Mouse (Mus musculus) midbrain, embryonic 11.5 days (tissue): ENCODE data around the gene Dclre1c. TPM values are rescaled to one million over a fixed set of nuclear protein-coding genes. Genes with fewer than 3 reads are reported as not detected.
A peak's percentile ranks its signal among the peaks of the same experiment; 100 is the strongest.
"Not testable (repeated sequence)": the region's sequence is repeated elsewhere in the genome, so short reads cannot be mapped to it uniquely, and the experiment has no call there.

Source experiments
- ATAC-seq: fragments of 200-750 bp; cut with Nextera tagmentation; 2 replicates; pipeline ENCODE4 v1.8.0; 2017; ENCODE audit warnings: moderate TSS enrichment, moderate library complexity; ENCODE audit not compliant: low FRiP score
- DNase-seq: peaks from one replicate; pipeline ENCODE4 v3.0.0; 2015; ENCODE audit warnings: low spot score; ENCODE audit errors: missing footprints
- H3K27ac ChIP-seq: fragments of 300-500 bp; sonication (generic); 2 replicates; pipeline ENCODE4 v1.5.1; 2014; ENCODE audit warnings: low read depth, low read length
- H3K27me3 ChIP-seq: fragments of 300-500 bp; sonication (generic); 2 replicates; pipeline ENCODE4 v1.6.1; 2014; ENCODE audit warnings: mild to moderate bottlenecking, low read length, moderate library complexity, mixed read lengths; ENCODE audit not compliant: control insufficient read depth, insufficient read depth
- H3K36me3 ChIP-seq: fragments of 300-500 bp; sonication (generic); 2 replicates; pipeline ENCODE4 v1.6.1; 2014; ENCODE audit warnings: mild to moderate bottlenecking, low read length, moderate library complexity, mixed read lengths; ENCODE audit not compliant: control insufficient read depth, insufficient read depth
- H3K4me1 ChIP-seq: fragments of 300-500 bp; sonication (generic); 2 replicates; pipeline ENCODE4 v1.6.1; 2014; ENCODE audit warnings: low read length; ENCODE audit not compliant: control insufficient read depth, insufficient read depth
- H3K4me2 ChIP-seq: fragments of 300-500 bp; sonication (generic); 2 replicates; pipeline ENCODE4 v1.6.1; 2014; ENCODE audit warnings: mild to moderate bottlenecking, moderate library complexity
- H3K4me3 ChIP-seq: fragments of 300-500 bp; sonication (generic); 2 replicates; pipeline ENCODE4 v1.5.1; 2014; ENCODE audit warnings: low read depth, low read length
- H3K9ac ChIP-seq: fragments of 300-500 bp; sonication (generic); 2 replicates; pipeline ENCODE4 v1.6.1; 2014; ENCODE audit warnings: low read length
- H3K9me3 ChIP-seq: fragments of 300-500 bp; sonication (generic); 2 replicates; pipeline ENCODE4 v1.6.1; 2016; ENCODE audit warnings: low read length; ENCODE audit not compliant: control insufficient read depth
- WGBS: fragments of 180-500 bp; shearing (Covaris S2); extraction: QIAGEN DNeasy Blood & Tissue Kit; methylation state at CpG from one replicate; pipeline ENCODE4 v1.1.7; 2014; 5-methylcytosine and 5-hydroxymethylcytosine counted together
- polyA plus RNA-seq: library from polyadenylated mRNA; unstranded; fragments of >200 nt; fragmentation: Nextera tagmentation; extraction: Ambion mirVana; gene quantifications from 2 replicates; pipeline ENCODE4 v1.2.1, GENCODE M21; 2014

Dclre1c gene
- polyA plus RNA-seq, result 8.1 TPM in 2 replicates

DNA sequence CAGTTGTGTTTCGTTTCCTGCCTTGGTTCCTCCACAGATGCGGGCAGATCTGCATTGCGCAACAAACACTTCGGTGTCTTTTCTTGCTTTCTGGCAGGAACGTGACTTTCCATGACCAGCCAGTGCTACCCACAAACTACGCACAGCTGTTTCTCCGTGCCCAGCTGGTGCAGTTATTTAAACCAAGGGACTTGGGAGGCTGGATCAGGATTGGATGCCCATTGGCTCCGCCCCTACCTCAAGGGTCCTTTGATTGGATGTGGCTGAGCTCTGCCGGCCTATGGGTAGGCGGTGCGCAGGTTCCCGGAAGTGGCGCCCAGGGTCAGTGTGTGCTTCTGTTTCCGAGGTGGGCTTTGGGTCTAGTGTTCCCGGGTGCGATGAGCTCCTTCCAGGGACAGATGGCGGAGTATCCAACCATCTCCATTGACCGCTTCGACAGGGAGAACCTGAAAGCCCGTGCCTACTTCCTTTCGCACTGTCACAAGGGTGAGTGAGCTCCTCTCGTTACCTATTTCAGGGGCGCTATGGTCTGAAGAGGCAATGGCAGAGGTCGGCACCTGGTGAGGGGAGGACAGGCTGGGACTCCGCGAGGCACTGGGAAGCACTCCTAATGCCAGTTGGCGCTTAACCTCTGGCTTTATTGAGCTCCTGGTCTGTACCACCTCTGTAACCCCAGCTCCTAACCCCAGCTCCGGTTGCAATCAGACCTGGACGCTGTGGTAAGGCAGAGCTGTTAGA, at the start of gene Dclre1c:
Gene Dclre1c (plus strand): TSS at position 291 of the 738 bp plus-strand sequence.
- no peak within 1 kb of the TSS for H3K27ac ChIP-seq
- H3K4me1 ChIP-seq, result peaks cover 13% of the 10 kb centered on the region
- H3K9ac ChIP-seq, result peak within 1 kb of the TSS; percentile 69
- H3K9me3 ChIP-seq, result no peaks in the 10 kb centered on the region
- H3K36me3 ChIP-seq, result no peaks in the 10 kb centered on the region
- ATAC-seq (peak; percentile 98), DNase-seq (peak; percentile 96)
- H3K27me3 ChIP-seq, result no peaks in the 10 kb centered on the region
- peak within 1 kb of the TSS; percentile 70 for H3K4me3 ChIP-seq
- under 1% methylated on average over 29 of the region's 29 CpGs for WGBS
- peak within 1 kb of the TSS; percentile 94 for H3K4me2 ChIP-seq

DNA sequence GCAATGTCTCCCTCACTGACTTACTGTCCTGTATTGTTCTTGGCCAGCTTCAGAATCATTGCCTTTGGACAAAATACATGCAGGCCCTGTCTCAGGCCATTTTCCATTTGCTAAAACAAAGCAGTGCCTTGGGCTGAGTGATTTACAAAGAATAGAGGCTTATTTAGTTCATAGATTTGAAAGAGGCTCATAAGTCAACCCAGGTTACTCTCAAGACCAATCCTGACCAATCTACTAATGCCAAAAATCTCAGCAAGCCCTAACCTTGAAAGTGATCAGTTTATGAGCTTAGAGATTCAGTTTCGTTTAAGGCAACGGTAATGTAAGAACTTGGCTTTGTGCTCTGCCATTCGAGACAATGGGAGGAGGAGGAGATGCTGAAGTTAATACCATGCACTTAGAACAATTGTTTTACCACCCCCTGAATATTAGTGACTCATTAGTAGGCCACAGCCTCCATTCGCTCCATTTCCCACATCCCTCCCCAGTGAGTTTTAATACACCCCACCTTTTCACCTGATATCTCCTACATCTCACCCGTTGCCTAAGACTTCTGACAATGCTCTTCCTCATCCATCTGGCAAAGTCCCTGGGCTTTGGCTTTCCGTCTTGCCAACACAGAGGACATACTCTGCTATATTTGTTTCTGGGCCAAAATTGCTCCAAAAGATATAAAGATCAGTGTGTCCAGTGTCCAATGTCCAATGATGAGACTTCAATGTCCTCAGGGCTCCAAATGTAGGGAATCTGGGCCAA, 36.6 kb upstream of the Dclre1c start:
- Histone ChIP-seq H3K4me2 (no peak overlapping the region), H3K27ac (no peak overlapping the region), H3K27me3 (no peaks in the 10 kb centered on the region), H3K9ac (no peak overlapping the region), H3K9me3 (no peaks in the 10 kb centered on the region), H3K4me3 (no peak overlapping the region), H3K4me1 (no peaks in the 10 kb centered on the region), H3K36me3 (no peaks in the 10 kb centered on the region)
- 84% methylated on average over 6 of the region's 6 CpGs for WGBS
- no peak for ATAC-seq
- no peak for DNase-seq

DNA sequence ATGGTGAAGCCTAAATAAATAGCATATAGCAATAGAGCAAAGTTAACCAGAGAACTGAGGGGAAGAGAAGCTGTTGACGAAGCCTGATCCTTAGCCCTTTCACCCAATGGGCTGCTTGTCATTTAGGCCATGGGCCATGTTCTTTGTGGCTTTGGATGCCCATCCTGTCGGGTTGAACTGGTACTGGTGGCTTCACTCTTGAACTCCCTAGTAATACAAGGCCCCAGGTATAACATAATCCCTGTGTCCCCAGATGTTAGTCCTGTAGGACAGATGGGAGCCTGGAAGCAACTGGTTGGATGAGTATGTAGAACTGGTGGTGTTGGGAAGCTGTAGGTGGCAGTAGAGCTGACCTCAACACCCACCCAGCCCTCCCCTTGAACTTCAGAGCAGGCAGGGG, 32.0 kb upstream of the Dclre1c start:
- ATAC-seq (no peak), DNase-seq (no peak)
- no peaks in the 10 kb centered on the region for H3K9me3 ChIP-seq
- H3K4me3 ChIP-seq, result no peak overlapping the region
- no peaks in the 10 kb centered on the region for H3K27me3 ChIP-seq
- H3K27ac ChIP-seq, result no peak overlapping the region
- no peak overlapping the region for H3K9ac ChIP-seq
- no peaks in the 10 kb centered on the region for H3K4me1 ChIP-seq
- H3K4me2 ChIP-seq, result no peak overlapping the region
- WGBS, result 75% methylated on average over 2 of the region's 2 CpGs
- no peaks in the 10 kb centered on the region for H3K36me3 ChIP-seq

DNA sequence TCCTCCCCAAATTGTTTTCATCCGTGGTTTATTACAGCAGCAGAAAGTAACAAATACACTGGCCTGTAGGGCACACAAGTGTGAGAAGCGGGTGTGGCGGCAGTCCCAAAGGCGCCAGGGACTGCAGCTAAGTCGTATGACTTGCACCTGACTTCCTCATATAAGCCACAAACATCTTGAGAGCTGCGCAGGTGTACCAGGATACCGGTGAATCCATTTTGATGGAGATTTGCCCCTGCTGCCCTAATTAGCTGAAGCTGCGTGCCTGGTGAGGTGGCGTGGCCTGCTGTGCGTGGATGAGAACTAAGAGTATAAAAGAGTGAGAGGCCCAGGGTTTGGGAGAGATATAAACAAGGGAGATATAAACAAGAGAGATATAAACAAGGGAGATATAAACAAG, 26.8 kb upstream of the Dclre1c start, which contains the start of gene Olah:
Gene Olah (minus strand): TSS at position 101 of the 400 bp plus-strand sequence.
- not testable (repeated sequence) for H3K36me3 ChIP-seq, H3K27ac ChIP-seq, H3K4me3 ChIP-seq, H3K27me3 ChIP-seq, H3K9ac ChIP-seq, ATAC-seq, H3K9me3 ChIP-seq, DNase-seq, H3K4me2 ChIP-seq, H3K4me1 ChIP-seq
- WGBS, result 69% methylated on average over 10 of the region's 10 CpGs

DNA sequence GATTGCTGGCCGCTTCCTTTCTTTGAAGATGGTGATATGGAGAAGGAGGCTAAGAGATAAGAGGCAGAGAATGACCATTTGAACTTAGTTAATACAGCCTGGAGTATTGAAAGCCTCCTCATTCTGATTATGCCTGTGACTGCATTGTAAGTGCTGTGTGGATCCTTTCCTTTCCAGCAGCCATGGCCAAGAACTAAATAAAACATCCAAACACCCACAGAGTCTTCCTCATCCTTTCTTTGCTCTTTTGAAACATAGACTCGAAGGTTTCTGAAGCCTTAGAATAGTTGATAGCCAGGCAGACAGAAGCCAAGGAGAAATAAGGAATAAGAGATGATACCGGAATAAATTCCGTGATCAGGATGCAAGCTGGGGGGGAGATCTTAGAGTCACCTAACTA, 17.9 kb upstream of the Dclre1c start:
- H3K27me3 ChIP-seq, result no peaks in the 10 kb centered on the region
- no peak for DNase-seq
- ATAC-seq, result no peak
- 86% methylated on average over 4 of the region's 4 CpGs for WGBS
- no peak overlapping the region for H3K4me2 ChIP-seq
- no peaks in the 10 kb centered on the region for H3K4me1 ChIP-seq
- H3K9ac ChIP-seq, result no peak overlapping the region
- no peak overlapping the region for H3K27ac ChIP-seq
- no peaks in the 10 kb centered on the region for H3K9me3 ChIP-seq
- no peaks in the 10 kb centered on the region for H3K36me3 ChIP-seq
- no peak overlapping the region for H3K4me3 ChIP-seq

DNA sequence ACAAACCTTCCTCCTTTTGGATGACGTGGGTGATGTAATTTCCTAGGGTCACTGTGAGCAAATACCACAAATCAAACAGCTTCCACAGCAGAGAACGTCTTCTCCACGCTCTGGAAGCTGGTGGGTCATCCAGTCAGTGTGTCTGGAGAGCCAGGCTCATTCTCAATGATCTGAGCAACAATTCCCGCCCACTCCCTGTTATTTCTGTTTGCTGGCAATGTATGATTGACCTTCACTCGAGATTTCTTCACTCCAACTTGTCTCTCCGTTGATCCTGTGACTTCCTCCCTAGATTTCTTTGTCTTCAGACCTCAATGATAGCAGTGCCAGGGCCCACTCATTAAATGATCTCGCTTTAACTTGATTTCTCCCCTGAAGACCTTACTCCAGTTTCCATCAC, 16.2 kb upstream of the Dclre1c start:
- H3K27ac ChIP-seq, result no peak overlapping the region
- ATAC-seq (no peak), DNase-seq (no peak)
- 81% methylated on average over 7 of the region's 7 CpGs for WGBS
- H3K4me3 ChIP-seq, result no peak overlapping the region
- H3K4me2 ChIP-seq, result no peak overlapping the region
- no peaks in the 10 kb centered on the region for H3K9me3 ChIP-seq
- no peak overlapping the region for H3K9ac ChIP-seq
- H3K27me3 ChIP-seq, result no peaks in the 10 kb centered on the region
- H3K36me3 ChIP-seq, result no peaks in the 10 kb centered on the region
- H3K4me1 ChIP-seq, result no peaks in the 10 kb centered on the region

DNA sequence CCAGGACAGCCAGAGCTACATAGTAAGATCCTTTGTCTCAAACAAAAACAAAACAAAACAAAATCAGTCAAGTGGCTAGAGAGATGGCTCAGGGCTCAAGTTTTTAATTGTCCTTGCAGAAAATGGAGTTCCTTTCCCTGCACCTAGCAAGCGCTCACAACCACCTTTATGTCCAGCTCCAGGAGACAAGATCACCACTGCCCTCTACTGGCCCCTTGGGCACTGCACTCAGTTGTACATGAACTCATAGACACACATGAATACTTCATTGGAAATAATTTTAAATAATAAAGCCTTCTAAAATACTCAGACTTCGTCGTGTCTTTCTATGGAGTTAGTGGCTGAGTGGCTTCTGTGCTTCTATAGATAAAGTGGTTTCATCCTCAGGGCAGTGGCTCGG, 9.7 kb upstream of the Dclre1c start:
- no peaks in the 10 kb centered on the region for H3K9me3 ChIP-seq
- WGBS, result 29% methylated on average over 4 of the region's 4 CpGs
- peaks cover 6% of the 10 kb centered on the region; the same call in 1 of the 2 replicates for H3K27me3 ChIP-seq
- H3K4me1 ChIP-seq, result no peaks in the 10 kb centered on the region
- no peak for ATAC-seq
- H3K4me3 ChIP-seq, result no peak overlapping the region
- no peak overlapping the region for H3K9ac ChIP-seq
- DNase-seq, result peak; percentile 96
- no peak overlapping the region for H3K27ac ChIP-seq
- no peaks in the 10 kb centered on the region for H3K36me3 ChIP-seq
- no peak overlapping the region for H3K4me2 ChIP-seq

DNA sequence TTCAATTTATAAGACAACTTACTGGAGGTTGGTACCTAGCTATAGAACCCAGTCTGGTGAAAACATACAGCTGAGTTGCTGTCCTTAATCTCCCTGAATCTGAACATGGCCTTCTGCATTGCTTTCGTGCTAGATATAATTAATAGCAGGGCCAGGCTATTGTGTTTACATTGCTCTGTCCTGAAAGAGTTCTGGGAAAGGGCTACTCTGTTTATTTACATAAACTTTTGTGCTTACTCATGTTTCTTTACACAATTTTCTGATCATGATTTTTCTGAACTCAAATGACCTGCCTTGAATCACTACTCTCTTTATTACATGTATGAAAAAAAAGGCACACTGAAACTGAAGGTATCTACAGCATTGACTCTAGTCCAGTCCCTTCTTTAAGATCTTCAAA, 8.3 kb upstream of the Dclre1c start:
- DNase-seq, result no peak
- no peak for ATAC-seq
- WGBS, result 75% methylated on average over 1 of the region's 1 CpGs
- H3K9ac ChIP-seq, result no peak overlapping the region
- no peak overlapping the region for H3K4me2 ChIP-seq
- peaks cover 6% of the 10 kb centered on the region; the same call in 1 of the 2 replicates for H3K27me3 ChIP-seq
- no peaks in the 10 kb centered on the region for H3K9me3 ChIP-seq
- no peaks in the 10 kb centered on the region for H3K36me3 ChIP-seq
- no peak overlapping the region for H3K4me3 ChIP-seq
- no peak overlapping the region for H3K27ac ChIP-seq
- H3K4me1 ChIP-seq, result peaks cover 7% of the 10 kb centered on the region; the same call in 1 of the 2 replicates

DNA sequence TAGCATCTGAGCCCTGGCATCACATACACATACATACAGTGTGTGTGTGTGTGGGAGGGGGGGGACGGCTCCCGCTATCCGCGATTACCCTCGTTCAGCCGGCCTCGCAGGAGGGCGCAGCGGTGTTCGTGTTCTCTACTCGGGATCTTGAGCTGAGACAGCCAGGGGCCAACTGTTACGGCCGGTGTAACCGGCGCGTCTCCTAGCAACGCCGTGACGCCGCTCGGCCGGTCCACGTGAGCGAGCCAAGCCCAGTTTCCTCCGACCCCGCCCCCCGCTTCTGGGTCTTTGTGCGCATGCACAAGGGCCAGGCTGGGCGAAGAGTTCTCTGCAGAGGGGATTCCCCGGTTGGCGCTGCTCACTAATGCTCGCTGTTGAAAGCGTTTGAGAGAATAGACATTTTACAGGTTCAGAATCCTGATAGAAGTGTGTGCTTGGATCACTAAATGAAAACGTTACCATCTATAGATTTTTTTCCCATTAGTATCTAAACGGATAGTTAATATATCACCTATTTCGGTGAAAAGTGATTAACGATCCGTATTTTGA, 5.0 kb upstream of the Dclre1c start:
- peaks cover 6% of the 10 kb centered on the region; the same call in 1 of the 2 replicates for H3K27me3 ChIP-seq
- peak overlapping the region; percentile 48 for H3K4me2 ChIP-seq
- H3K36me3 ChIP-seq, result no peaks in the 10 kb centered on the region
- peak overlapping the region; percentile 31 for H3K4me3 ChIP-seq
- no peak overlapping the region for H3K27ac ChIP-seq
- DNase-seq (peak; percentile 99), ATAC-seq (peak; percentile 95)
- 3% methylated on average over 38 of the region's 38 CpGs for WGBS
- H3K9ac ChIP-seq, result peak overlapping the region; percentile 29; the same call in 1 of the 2 replicates
- H3K9me3 ChIP-seq, result no peaks in the 10 kb centered on the region
- peaks cover 7% of the 10 kb centered on the region; the same call in 1 of the 2 replicates for H3K4me1 ChIP-seq
